Mouse (Mus musculus) limb, embryonic 15.5 days (tissue): ENCODE measurements around the gene Lzts3. TPM values are rescaled to one million over a fixed set of nuclear protein-coding genes. Genes with fewer than 3 reads are reported as not detected.
A peak's percentile ranks its signal among the peaks of the same experiment; 100 is the strongest.

Experiments
- ATAC-seq: fragments of 200-750 bp; cut with Nextera tagmentation; 2 replicates; pipeline ENCODE4 v1.8.0; 2017; ENCODE audit warnings: low read depth, moderate TSS enrichment; ENCODE audit not compliant: insufficient number of reproducible peaks, low FRiP score, low TSS enrichment
- H3K27ac ChIP-seq: fragments of 300-500 bp; sonication (generic); 2 replicates; pipeline ENCODE4 v1.5.1; 2015; ENCODE audit warnings: moderate library complexity, mild to moderate bottlenecking, inconsistent platforms
- H3K27me3 ChIP-seq: fragments of 300-500 bp; sonication (generic); 2 replicates; pipeline ENCODE4 v1.6.1; 2015; ENCODE audit warnings: inconsistent platforms
- H3K36me3 ChIP-seq: fragments of 300-500 bp; sonication (generic); 2 replicates; pipeline ENCODE4 v1.6.1; 2015; ENCODE audit warnings: inconsistent platforms
- H3K4me1 ChIP-seq: fragments of 300-500 bp; sonication (generic); 2 replicates; pipeline ENCODE4 v1.6.1; 2015; ENCODE audit warnings: inconsistent platforms
- H3K4me2 ChIP-seq: fragments of 300-500 bp; sonication (generic); 2 replicates; pipeline ENCODE4 v1.6.1; 2015; ENCODE audit warnings: mild to moderate bottlenecking, inconsistent platforms
- H3K4me3 ChIP-seq: fragments of 300-500 bp; sonication (generic); 2 replicates; pipeline ENCODE4 v1.5.1; 2015; ENCODE audit warnings: mild to moderate bottlenecking, inconsistent platforms
- H3K9ac ChIP-seq: fragments of 300-500 bp; sonication (generic); 2 replicates; pipeline ENCODE4 v1.6.1; 2015; ENCODE audit warnings: inconsistent platforms
- H3K9me3 ChIP-seq: fragments of 300-500 bp; sonication (generic); 2 replicates; pipeline ENCODE4 v1.6.1; 2016; ENCODE audit warnings: inconsistent platforms
- WGBS: fragments of 180-500 bp; shearing (Covaris S2); methylation state at CpG from one replicate; pipeline ENCODE4 v1.1.7; 2015; 5-methylcytosine and 5-hydroxymethylcytosine counted together
- polyA plus RNA-seq: library from polyadenylated mRNA; unstranded; fragments of >200 nt; fragmentation: Nextera tagmentation; extraction: Ambion mirVana; gene quantifications from 2 replicates; pipeline ENCODE4 v1.2.1, GENCODE M21; 2015

The Lzts3 gene
- polyA plus RNA-seq, 1 experiment from 2014 or later: 4.5 TPM

DNA sequence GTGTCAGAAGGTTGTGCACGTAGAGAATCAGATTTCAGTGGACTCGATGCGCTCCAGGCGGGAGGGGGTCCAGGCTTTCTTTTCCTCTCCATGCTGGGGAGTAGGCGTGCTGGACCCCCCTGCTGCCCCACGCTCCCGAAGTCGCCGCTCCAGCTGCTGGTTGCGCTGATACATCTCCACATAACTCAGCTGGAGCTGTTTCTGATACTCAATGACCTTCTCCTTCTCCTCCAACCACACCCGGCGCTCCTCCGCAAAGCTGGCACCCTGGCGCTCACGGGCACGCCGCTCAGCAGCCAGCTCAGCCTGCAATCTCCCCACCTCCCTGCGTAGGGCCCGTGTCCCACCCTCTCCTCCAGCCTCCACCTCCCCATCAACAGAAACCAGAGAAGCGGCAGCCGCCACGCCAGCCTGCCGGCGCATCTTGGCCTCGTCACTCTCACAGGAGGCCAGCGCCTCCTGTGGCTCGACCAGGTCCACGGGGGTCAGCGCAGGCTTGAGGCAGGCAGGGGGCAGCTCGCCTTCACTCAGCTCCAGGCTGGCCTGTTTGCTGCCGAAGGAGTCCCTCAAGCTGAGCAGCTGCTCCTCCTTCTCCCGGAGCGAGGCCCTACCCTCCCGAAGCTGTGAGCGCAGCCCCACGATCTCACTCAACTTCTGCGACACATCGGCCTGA, 7.7 kb downstream of the Lzts3 start:
- WGBS: 3% methylated on average over 38 of the region's 38 CpGs
- Histone ChIP-seq H3K27ac (no peak overlapping the region), H3K4me1 (peaks cover 24% of the 10 kb centered on the region), H3K4me2 (peak overlapping the region; percentile 84), H3K36me3 (no peaks in the 10 kb centered on the region), H3K4me3 (peak overlapping the region; percentile 40), H3K27me3 (peaks cover 54% of the 10 kb centered on the region), H3K9me3 (no peaks in the 10 kb centered on the region), H3K9ac (peak overlapping the region; percentile 35)
- peak; percentile 53; the same call in 1 of the 2 replicates for ATAC-seq

DNA sequence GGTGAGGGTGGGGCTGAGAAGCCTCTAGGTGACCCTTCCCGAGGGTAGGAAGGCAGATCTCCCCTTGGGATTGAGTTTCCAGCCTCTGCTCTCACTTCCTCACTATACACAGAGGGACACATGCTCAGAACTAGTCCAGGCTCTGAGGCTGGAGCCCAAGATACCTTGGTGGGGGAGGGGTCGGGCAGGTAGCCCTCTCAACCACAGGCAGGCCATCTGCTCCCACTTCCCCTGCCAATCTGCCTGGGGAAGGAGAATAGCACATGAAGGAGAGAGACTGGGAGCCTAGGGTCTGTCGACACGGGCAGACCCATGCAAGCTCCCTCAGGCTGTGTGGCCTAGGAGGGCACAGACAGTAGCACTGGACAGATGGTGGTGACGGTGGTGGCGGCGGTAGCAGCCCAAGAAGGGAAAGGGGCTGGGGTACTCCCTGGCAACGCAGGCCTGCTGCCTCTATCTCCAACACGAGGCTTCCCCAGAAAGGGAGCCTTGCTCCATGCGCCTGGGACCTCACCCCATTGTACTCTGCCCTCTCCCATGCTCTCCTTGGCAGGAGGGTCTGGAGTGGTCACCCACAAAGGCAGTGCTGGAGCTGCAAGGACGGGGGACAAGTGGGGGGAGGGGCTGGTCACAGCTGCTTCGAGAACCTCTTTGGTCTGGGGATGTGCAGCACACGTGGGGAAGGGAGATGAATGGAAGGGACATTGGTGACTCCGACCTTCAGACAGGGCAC, 8.4 kb downstream of the Lzts3 start:
- Histone ChIP-seq H3K4me3 (peak overlapping the region; percentile 40), H3K9ac (no peak overlapping the region), H3K9me3 (no peaks in the 10 kb centered on the region), H3K4me2 (peak overlapping the region; percentile 84), H3K27ac (no peak overlapping the region), H3K36me3 (no peaks in the 10 kb centered on the region), H3K27me3 (peaks cover 54% of the 10 kb centered on the region), H3K4me1 (peaks cover 24% of the 10 kb centered on the region)
- 18% methylated on average over 14 of the region's 14 CpGs for WGBS
- no peak for ATAC-seq

DNA sequence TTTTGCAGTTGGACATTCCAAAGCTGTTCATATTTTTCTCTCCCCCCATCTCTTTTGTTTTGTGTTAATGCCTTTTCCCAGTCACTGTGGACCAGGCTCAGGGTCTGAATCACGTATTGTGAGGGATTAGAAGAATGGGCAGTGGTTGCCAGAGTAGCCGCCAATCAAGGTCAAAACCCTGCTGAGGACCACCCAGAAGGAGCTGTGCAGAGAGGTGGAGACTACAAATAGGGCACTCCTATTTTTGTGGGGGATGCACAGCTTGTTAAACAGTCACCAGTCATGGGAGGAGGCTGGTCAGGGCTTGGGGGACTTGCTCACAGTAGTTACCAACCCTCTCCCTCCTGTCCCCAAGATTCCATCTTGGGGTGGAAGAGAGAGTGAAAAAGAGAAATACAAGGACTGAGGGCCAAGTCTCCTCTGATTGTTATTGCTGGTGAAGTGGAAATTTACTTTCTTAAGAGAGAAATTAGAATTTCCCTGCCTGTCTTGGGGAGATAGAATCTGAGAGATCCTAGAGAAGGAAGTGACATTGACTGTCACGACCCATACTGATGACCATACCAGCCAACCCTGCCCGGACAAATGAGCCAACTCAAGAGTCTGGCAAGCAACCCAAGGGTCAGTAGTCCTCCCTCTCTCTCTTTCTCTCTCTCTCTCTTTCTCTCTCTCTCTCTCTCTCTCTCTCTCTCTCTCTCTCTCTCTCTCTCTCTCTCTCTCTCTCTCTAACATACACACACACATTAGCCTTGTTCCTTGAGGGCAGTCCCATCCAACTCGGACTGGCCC, 9.5 kb downstream of the Lzts3 start:
- no peaks in the 10 kb centered on the region for H3K9me3 ChIP-seq

DNA sequence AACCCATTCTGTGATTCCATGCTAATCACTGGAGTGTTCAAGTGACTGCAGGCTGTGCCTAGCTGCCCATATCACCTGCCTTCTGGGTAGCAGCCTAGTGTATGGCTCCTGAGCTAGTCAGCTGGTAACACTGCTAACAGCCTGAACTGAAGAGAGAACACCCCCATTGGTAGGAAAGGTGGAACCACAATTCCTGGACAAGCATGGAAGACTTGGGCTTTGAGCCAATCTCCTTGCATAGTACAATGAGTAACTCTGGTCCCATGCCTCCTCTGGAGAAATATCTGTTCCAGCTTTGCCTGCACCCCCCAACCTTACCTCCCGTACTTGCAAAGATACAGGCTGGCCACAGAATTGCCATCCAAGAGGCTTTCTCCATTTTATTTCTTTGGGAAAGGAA, 10.2 kb downstream of the Lzts3 start:
- Histone ChIP-seq H3K27ac (no peak overlapping the region), H3K4me1 (peaks cover 30% of the 10 kb centered on the region), H3K4me2 (no peak overlapping the region), H3K9me3 (no peaks in the 10 kb centered on the region), H3K9ac (no peak overlapping the region), H3K4me3 (no peak overlapping the region), H3K27me3 (peaks cover 39% of the 10 kb centered on the region), H3K36me3 (peaks cover 3% of the 10 kb centered on the region)
- WGBS: 85% methylated on average over 1 of the region's 1 CpGs
- no peak for ATAC-seq

More for the DNA sequence above, 9.5 kb downstream of the Lzts3 start:
- no peaks in the 10 kb centered on the region for H3K36me3 ChIP-seq
- H3K4me2 ChIP-seq: no peak overlapping the region
- ATAC-seq: no peak
- peaks cover 46% of the 10 kb centered on the region for H3K27me3 ChIP-seq
- H3K4me3 ChIP-seq: no peak overlapping the region
- H3K4me1 ChIP-seq: peaks cover 33% of the 10 kb centered on the region
- 53% methylated on average over 5 of the region's 5 CpGs for WGBS
- H3K27ac ChIP-seq: no peak overlapping the region
- no peak overlapping the region for H3K9ac ChIP-seq

DNA sequence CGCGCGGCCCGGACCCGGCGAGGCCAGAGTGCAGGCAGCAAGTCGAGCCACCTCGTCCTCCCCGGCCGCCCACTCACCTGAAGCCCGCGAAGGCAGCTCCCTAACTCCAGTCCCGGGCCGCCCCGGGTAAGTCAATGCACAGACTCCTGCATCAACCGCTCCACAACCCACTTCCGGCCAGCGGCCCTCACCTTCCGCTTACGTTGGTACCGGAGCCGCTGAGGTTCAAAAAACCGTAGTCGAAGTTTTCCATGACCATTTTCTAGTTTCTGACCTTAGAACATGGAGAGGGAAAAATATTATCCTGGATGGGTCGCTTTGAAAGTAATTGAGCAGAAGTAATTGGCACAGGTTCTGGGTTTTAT, 12.8 kb downstream of the Lzts3 start, which contains the start of the genes Fastkd5 and Ubox5:
Gene Fastkd5 (minus strand): TSS at position 189 of the 365 bp plus-strand sequence.
Gene Ubox5 (minus strand): TSS at position 200 of the 365 bp plus-strand sequence.
- Histone ChIP-seq H3K9me3 (no peaks in the 10 kb centered on the region), H3K27ac (peak within 1 kb of the TSS; percentile 82), H3K4me3 (peak within 1 kb of the TSS; percentile 100), H3K9ac (peak within 1 kb of the TSS; percentile 96), H3K4me1 (peaks cover 16% of the 10 kb centered on the region), H3K36me3 (peaks cover 23% of the 10 kb centered on the region), H3K4me2 (peak within 1 kb of the TSS; percentile 81), H3K27me3 (peaks cover 14% of the 10 kb centered on the region)
- WGBS: under 1% methylated on average over 25 of the region's 25 CpGs
- peak; percentile 66; the same call in 1 of the 2 replicates for ATAC-seq

DNA sequence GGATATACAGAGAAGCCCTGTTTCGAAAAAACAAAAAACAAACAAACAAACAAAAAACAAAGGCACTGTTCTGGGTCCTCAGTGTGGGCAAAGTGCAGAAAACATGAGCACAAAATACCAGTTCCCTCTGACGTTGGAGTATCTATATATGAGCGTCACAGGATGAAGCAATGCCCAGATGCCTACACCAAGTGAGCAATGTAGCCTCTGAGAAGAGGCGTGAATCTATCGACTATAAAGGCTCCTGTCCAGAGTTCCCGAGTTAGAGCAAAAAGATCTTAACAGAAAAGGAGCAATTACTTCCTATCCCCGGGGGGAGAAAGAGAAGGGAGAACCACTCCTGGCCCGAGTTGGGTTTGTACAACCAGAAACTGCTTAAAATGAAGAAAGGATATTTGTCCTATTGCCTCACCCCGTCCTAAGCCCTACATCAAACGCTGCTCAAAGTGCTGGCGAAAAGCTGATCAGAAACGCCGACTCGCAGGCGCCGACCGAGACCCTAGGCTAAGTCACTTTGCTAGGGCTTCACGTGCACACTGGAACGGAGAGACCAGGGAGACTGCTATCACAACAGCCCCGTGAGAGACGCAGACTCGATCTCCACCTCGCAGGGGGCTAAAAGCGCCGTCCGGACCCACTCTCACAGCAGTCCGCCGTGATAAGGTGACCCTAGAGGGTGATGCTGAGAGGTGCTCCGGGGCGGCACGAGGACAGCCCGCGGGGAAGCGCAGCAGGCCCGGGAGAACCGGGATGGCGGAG, 13.3 kb downstream of the Lzts3 start:
- Histone ChIP-seq H3K4me2 (peak overlapping the region; percentile 81), H3K4me3 (peak overlapping the region; percentile 100), H3K27ac (peak overlapping the region; percentile 82), H3K9me3 (no peaks in the 10 kb centered on the region), H3K4me1 (peaks cover 11% of the 10 kb centered on the region), H3K36me3 (peaks cover 26% of the 10 kb centered on the region), H3K27me3 (peaks cover 8% of the 10 kb centered on the region), H3K9ac (peak overlapping the region; percentile 96)
- peak; percentile 51; the same call in 1 of the 2 replicates for ATAC-seq
- WGBS: 2% methylated on average over 37 of the region's 37 CpGs

DNA sequence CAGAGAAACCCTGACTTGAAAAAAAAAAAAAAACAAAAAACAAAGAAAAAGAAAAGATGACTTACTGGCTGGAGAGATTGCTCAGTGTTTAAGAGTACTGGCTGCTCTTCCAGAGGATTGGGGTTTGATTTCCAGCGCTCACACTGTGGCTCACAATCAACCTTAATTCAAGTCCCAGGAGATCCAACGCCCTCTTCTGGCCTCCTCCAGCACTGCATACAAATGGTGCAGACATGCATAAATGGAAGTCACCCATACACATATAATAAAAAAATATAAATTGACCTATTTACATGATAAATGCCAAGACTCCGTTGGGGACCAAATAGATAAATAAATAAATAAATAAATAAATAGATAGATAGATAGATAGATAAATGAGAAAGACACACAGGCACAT, 14.2 kb downstream of the Lzts3 start:
- Histone ChIP-seq H3K27me3 (no peaks in the 10 kb centered on the region; the same call in 1 of the 2 replicates), H3K27ac (no peak overlapping the region), H3K4me1 (peaks cover 9% of the 10 kb centered on the region), H3K4me3 (peak overlapping the region; percentile 100), H3K9ac (no peak overlapping the region), H3K36me3 (peaks cover 30% of the 10 kb centered on the region), H3K9me3 (no peaks in the 10 kb centered on the region), H3K4me2 (no peak overlapping the region)
- ATAC-seq: no peak
- 55% methylated on average over 3 of the region's 3 CpGs for WGBS

DNA sequence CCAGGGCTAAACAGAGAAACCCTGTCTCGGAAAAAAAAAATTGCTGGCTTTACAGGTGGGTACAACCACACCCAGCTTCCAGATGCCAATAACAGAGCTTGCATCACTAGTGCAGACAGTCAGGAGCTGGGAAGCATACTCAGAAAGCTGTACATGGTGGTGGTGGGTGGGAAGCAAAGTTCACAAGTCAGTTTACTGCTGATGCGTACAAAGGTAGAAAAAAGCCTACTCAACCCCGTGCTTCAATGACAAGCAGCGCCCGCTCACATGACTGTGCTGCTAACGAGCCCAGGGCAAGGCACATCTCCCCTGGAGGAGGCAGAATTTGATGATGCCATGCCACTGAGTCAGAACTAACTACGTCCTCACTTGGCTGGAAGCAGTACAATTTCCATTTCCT, 23.6 kb downstream of the Lzts3 start:
- H3K27me3 ChIP-seq: no peaks in the 10 kb centered on the region
- 89% methylated on average over 7 of the region's 7 CpGs for WGBS
- H3K36me3 ChIP-seq: peaks cover 63% of the 10 kb centered on the region
- no peak for ATAC-seq
- H3K27ac ChIP-seq: no peak overlapping the region
- H3K4me1 ChIP-seq: no peaks in the 10 kb centered on the region
- H3K9me3 ChIP-seq: no peaks in the 10 kb centered on the region
- H3K4me3 ChIP-seq: no peak overlapping the region
- H3K4me2 ChIP-seq: no peak overlapping the region
- H3K9ac ChIP-seq: no peak overlapping the region

DNA sequence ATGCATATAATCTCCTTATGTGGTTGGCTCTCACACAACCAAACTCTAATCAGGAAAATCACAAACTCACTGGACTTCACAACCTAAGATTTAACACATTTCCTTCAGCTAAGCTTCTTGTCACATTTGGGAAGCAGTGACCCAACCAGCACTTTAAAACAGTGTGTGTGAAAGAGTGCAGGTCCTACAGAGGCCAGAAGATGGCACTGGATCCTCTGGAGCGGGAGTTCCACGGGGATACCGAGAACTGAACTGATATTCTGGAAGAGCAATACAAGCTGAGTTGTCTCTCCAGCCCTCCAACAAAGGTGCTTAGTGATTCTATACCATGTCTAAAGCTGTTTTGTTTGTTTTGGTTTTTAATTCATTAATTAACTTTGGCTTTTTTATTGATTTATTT, 29.5 kb downstream of the Lzts3 start:
- no peaks in the 10 kb centered on the region for H3K9me3 ChIP-seq
- H3K36me3 ChIP-seq: peaks cover 49% of the 10 kb centered on the region
- ATAC-seq: no peak
- H3K4me3 ChIP-seq: no peak overlapping the region
- H3K4me2 ChIP-seq: no peak overlapping the region
- H3K27me3 ChIP-seq: no peaks in the 10 kb centered on the region
- 79% methylated on average over 3 of the region's 3 CpGs for WGBS
- no peak overlapping the region for H3K27ac ChIP-seq
- H3K4me1 ChIP-seq: no peaks in the 10 kb centered on the region
- H3K9ac ChIP-seq: no peak overlapping the region

DNA sequence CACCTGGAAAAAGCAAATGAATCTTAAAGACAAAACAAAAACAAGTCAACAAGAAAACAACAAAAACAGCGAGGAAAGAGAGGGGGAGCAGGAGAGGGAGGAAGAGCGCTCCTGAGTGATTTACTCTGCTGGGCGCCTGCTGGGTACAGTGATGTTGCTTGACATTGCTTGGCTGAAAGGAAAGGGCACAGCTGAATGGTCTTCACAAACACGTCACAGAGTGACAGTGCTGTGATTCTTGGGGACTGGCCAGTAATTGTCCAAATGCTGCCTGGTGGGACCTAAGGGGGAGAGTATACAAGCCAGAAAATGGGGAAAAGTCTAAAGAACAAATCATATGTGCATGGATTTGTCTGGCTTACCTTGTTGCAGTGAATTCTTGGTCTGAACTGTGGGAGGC, 40.4 kb downstream of the Lzts3 start:
- Histone ChIP-seq H3K27me3 (no peaks in the 10 kb centered on the region), H3K36me3 (peaks cover 52% of the 10 kb centered on the region), H3K4me1 (no peaks in the 10 kb centered on the region), H3K27ac (no peak overlapping the region), H3K4me2 (no peak overlapping the region), H3K9ac (no peak overlapping the region), H3K4me3 (no peak overlapping the region), H3K9me3 (no peaks in the 10 kb centered on the region)
- 82% methylated on average over 4 of the region's 4 CpGs for WGBS
- ATAC-seq: no peak

DNA sequence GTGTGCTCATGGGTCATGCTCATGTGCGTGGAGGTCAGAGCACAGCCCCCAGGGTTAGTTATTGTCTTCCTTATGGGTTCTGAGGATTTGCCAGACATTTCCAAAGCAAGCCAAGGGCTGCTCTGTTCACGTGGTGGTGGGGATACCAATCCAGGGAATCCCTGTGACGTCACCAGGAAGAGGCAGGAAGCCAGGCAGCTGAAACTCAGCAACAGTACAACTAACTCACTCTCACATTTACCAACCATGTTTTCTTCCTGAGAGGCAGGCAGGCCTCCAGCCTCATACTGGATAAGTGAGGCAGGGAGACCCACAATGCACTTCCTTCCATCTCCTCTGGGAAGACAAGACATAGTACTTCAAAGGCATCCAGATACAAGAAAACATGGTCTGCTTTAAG, 44.2 kb downstream of the Lzts3 start:
- H3K27me3 ChIP-seq: no peaks in the 10 kb centered on the region
- WGBS: 74% methylated on average over 3 of the region's 3 CpGs
- no peaks in the 10 kb centered on the region for H3K9me3 ChIP-seq
- ATAC-seq: no peak
- H3K4me1 ChIP-seq: no peaks in the 10 kb centered on the region
- H3K9ac ChIP-seq: no peak overlapping the region
- peaks cover 67% of the 10 kb centered on the region for H3K36me3 ChIP-seq
- H3K27ac ChIP-seq: no peak overlapping the region
- no peak overlapping the region for H3K4me3 ChIP-seq
- no peak overlapping the region for H3K4me2 ChIP-seq
